Mouse (Mus musculus) embryonic facial prominence, embryonic 12.5 days (tissue): ENCODE data around the gene Asna1. TPM values are rescaled to one million over a fixed set of nuclear protein-coding genes. Genes with fewer than 3 reads are reported as not detected.

Source experiments
- ATAC-seq: fragments of 200-750 bp; cut with Nextera tagmentation; 2 replicates; pipeline ENCODE4 v1.8.0; 2017; ENCODE audit not compliant: insufficient number of reproducible peaks, insufficient read depth, low FRiP score, low TSS enrichment
- H3K27ac ChIP-seq: fragments of 300-500 bp; sonication (generic); 2 replicates; pipeline ENCODE4 v1.5.1; 2016; ENCODE audit warnings: mild to moderate bottlenecking
- H3K27me3 ChIP-seq: fragments of 300-500 bp; sonication (generic); 2 replicates; pipeline ENCODE4 v1.6.1; 2016; ENCODE audit warnings: mild to moderate bottlenecking, moderate library complexity
- H3K36me3 ChIP-seq: fragments of 300-500 bp; sonication (generic); 2 replicates; pipeline ENCODE4 v1.6.1; 2016; ENCODE audit warnings: mild to moderate bottlenecking
- H3K4me1 ChIP-seq: fragments of 300-500 bp; sonication (generic); 2 replicates; pipeline ENCODE4 v1.6.1; 2016
- H3K4me2 ChIP-seq: fragments of 300-500 bp; sonication (generic); replicated peaks from 2 replicates; pipeline ENCODE4 v1.6.1; 2016; ENCODE audit warnings: mild to moderate bottlenecking, moderate library complexity
- H3K4me3 ChIP-seq: fragments of 300-500 bp; sonication (generic); 2 replicates; pipeline ENCODE4 v1.5.1; 2016; ENCODE audit warnings: mild to moderate bottlenecking
- H3K9ac ChIP-seq: fragments of 300-500 bp; sonication (generic); 2 replicates; pipeline ENCODE4 v1.6.1; 2016; ENCODE audit warnings: mild to moderate bottlenecking, moderate library complexity
- H3K9me3 ChIP-seq: fragments of 300-500 bp; sonication (generic); 2 replicates; pipeline ENCODE4 v1.6.1; 2016; ENCODE audit warnings: mild to moderate bottlenecking, moderate library complexity
- WGBS: fragments of 180-500 bp; shearing (Covaris S2); methylation state at CpG from one replicate; pipeline ENCODE4 v1.1.7; 2016; 5-methylcytosine and 5-hydroxymethylcytosine counted together
- polyA plus RNA-seq: library from polyadenylated mRNA; unstranded; fragments of >200 nt; fragmentation: Nextera tagmentation; extraction: Ambion mirVana; gene quantifications from 2 replicates; pipeline ENCODE4 v1.2.1, GENCODE M21; 2016

The Asna1 gene
- polyA plus RNA-seq, 1 experiment from 2014 or later: 125 TPM

GRCm38 (mm10) chr8:84977435-84978247 lies 47.4 kb downstream of the Asna1 start:
- H3K4me3 ChIP-seq: peak overlapping the region; percentile 50
- H3K27ac ChIP-seq: peak overlapping the region; percentile 54; the same call in 1 of the 2 replicates
- peaks cover 56% of the 10 kb centered on the region for H3K4me1 ChIP-seq
- peak overlapping the region; percentile 53 for H3K9ac ChIP-seq
- WGBS: 1% methylated on average over 70 of the region's 70 CpGs
- peaks cover 33% of the 10 kb centered on the region for H3K27me3 ChIP-seq
- ATAC-seq: no peak
- H3K4me2 ChIP-seq: peak overlapping the region; percentile 98
- H3K36me3 ChIP-seq: peaks cover 13% of the 10 kb centered on the region
- H3K9me3 ChIP-seq: no peaks in the 10 kb centered on the region

GRCm38 (mm10) chr8:84976763-84977434 lies 48.2 kb downstream of the Asna1 start:
- H3K9me3 ChIP-seq: no peaks in the 10 kb centered on the region
- H3K4me3 ChIP-seq: peak overlapping the region; percentile 50
- peaks cover 20% of the 10 kb centered on the region for H3K36me3 ChIP-seq
- H3K4me1 ChIP-seq: peaks cover 55% of the 10 kb centered on the region
- H3K4me2 ChIP-seq: peak overlapping the region; percentile 98
- peaks cover 33% of the 10 kb centered on the region for H3K27me3 ChIP-seq
- ATAC-seq: no peak
- 3% methylated on average over 25 of the region's 25 CpGs for WGBS
- H3K9ac ChIP-seq: peak overlapping the region; percentile 53; the same call in 1 of the 2 replicates
- H3K27ac ChIP-seq: 0 out of 2 replicates have a peak overlapping the region, but pooled peaks have one; percentile 54

- H3K36me3 ChIP-seq: peaks cover 27% of the 10 kb centered on the region
- peak overlapping the region; percentile 70 for H3K27ac ChIP-seq
- H3K9ac ChIP-seq: peak overlapping the region; percentile 49
- peak overlapping the region; percentile 50 for H3K4me3 ChIP-seq
- under 1% methylated on average over 61 of the region's 61 CpGs for WGBS
- H3K4me2 ChIP-seq: peak overlapping the region; percentile 98
- peaks cover 33% of the 10 kb centered on the region for H3K27me3 ChIP-seq
- H3K9me3 ChIP-seq: no peaks in the 10 kb centered on the region
- H3K4me1 ChIP-seq: peaks cover 52% of the 10 kb centered on the region
- peak; percentile 50 for ATAC-seq
Observed at GRCm38 (mm10) chr8:84976031-84976762, 48.9 kb downstream of the Asna1 start.

- peak overlapping the region; percentile 70; the same call in 1 of the 2 replicates for H3K27ac ChIP-seq
- WGBS: 32% methylated on average over 7 of the region's 7 CpGs
- ATAC-seq: no peak
- H3K4me3 ChIP-seq: peak overlapping the region; percentile 50
- H3K36me3 ChIP-seq: peaks cover 35% of the 10 kb centered on the region
- H3K27me3 ChIP-seq: peaks cover 31% of the 10 kb centered on the region
- no peaks in the 10 kb centered on the region for H3K9me3 ChIP-seq
- no peak overlapping the region; the same call in 1 of the 2 replicates for H3K9ac ChIP-seq
- H3K4me2 ChIP-seq: peak overlapping the region; percentile 98
- peaks cover 52% of the 10 kb centered on the region for H3K4me1 ChIP-seq
Observed at GRCm38 (mm10) chr8:84975434-84975833, 49.6 kb downstream of the Asna1 start.

GRCm38 (mm10) chr8:84974543-84975142 lies 50.4 kb downstream of the Asna1 start:
- peaks cover 46% of the 10 kb centered on the region for H3K4me1 ChIP-seq
- 80% methylated on average over 8 of the region's 8 CpGs for WGBS
- no peak overlapping the region for H3K4me3 ChIP-seq
- peaks cover 35% of the 10 kb centered on the region for H3K36me3 ChIP-seq
- H3K4me2 ChIP-seq: no peak overlapping the region
- no peak for ATAC-seq
- peaks cover 27% of the 10 kb centered on the region for H3K27me3 ChIP-seq
- H3K27ac ChIP-seq: no peak overlapping the region
- no peak overlapping the region for H3K9ac ChIP-seq
- no peaks in the 10 kb centered on the region for H3K9me3 ChIP-seq

- Histone ChIP-seq H3K9me3 (no peaks in the 10 kb centered on the region), H3K27ac (no peak overlapping the region), H3K4me2 (no peak overlapping the region), H3K9ac (no peak overlapping the region), H3K4me3 (no peak overlapping the region), H3K27me3 (peaks cover 22% of the 10 kb centered on the region), H3K4me1 (peaks cover 39% of the 10 kb centered on the region), H3K36me3 (peaks cover 35% of the 10 kb centered on the region)
- 67% methylated on average over 4 of the region's 4 CpGs for WGBS
- no peak for ATAC-seq
Observed at GRCm38 (mm10) chr8:84973803-84974542, 51.1 kb downstream of the Asna1 start.

- Histone ChIP-seq H3K9me3 (no peaks in the 10 kb centered on the region), H3K4me1 (peaks cover 39% of the 10 kb centered on the region)
- 85% methylated on average over 1 of the region's 1 CpGs for WGBS
Observed at GRCm38 (mm10) chr8:84973079-84973478, 52.0 kb downstream of the Asna1 start.

GRCm38 (mm10) chr8:84970913-84971312 lies 54.2 kb downstream of the Asna1 start:
- Histone ChIP-seq H3K4me1 (peaks cover 32% of the 10 kb centered on the region), H3K36me3 (peaks cover 35% of the 10 kb centered on the region), H3K27ac (0 out of 2 replicates have a peak overlapping the region, but pooled peaks have one; percentile 85), H3K9me3 (no peaks in the 10 kb centered on the region), H3K9ac (peak overlapping the region; percentile 90), H3K4me2 (peak overlapping the region; percentile 93), H3K4me3 (peak overlapping the region; percentile 83), H3K27me3 (no peaks in the 10 kb centered on the region)
- WGBS: 60% methylated on average over 5 of the region's 5 CpGs
- ATAC-seq: no peak

More at GRCm38 (mm10) chr8:84973079-84973478, 52.0 kb downstream of the Asna1 start:
- no peak overlapping the region for H3K4me2 ChIP-seq
- no peak overlapping the region for H3K4me3 ChIP-seq
- H3K27me3 ChIP-seq: peaks cover 13% of the 10 kb centered on the region
- no peak overlapping the region for H3K27ac ChIP-seq
- no peak overlapping the region for H3K9ac ChIP-seq
- no peak for ATAC-seq
- peaks cover 35% of the 10 kb centered on the region for H3K36me3 ChIP-seq

GRCm38 (mm10) chr8:84970135-84970790 lies 54.8 kb downstream of the Asna1 start:
- 9% methylated on average over 21 of the region's 21 CpGs for WGBS
- peaks cover 28% of the 10 kb centered on the region for H3K4me1 ChIP-seq
- H3K27me3 ChIP-seq: no peaks in the 10 kb centered on the region
- H3K9ac ChIP-seq: peak overlapping the region; percentile 90
- H3K36me3 ChIP-seq: peaks cover 35% of the 10 kb centered on the region
- H3K27ac ChIP-seq: peak overlapping the region; percentile 85
- peak overlapping the region; percentile 83 for H3K4me3 ChIP-seq
- no peak for ATAC-seq
- peak overlapping the region; percentile 93 for H3K4me2 ChIP-seq
- no peaks in the 10 kb centered on the region for H3K9me3 ChIP-seq
